Mouse (Mus musculus): ENCODE results near the gene Ccne1. TPM values are rescaled to one million over a fixed set of nuclear protein-coding genes. Genes with fewer than 3 reads are reported as not detected.

Gene Ccne1
- total and polyA plus RNA-seq, 3 experiments, result 43.7 to 109 (median 70.0) TPM

- H3K4me2 ChIP-seq (ENCODE audit: insufficient read depth, low read depth, poor library complexity, severe bottlenecking), result no peak overlapping the region
- no peaks in the 10 kb centered on the region for H3K36me3 ChIP-seq (replicated peaks in 1 of 2; ENCODE audit: control insufficient read depth in 1 of 2, insufficient read depth in 1 of 2, low read length in 1 of 2)
- H3K9ac ChIP-seq (ENCODE audit: insufficient read depth, low read depth), result no peak overlapping the region
- no peak overlapping the region for H3K27ac ChIP-seq (ENCODE audit: insufficient read depth, low read depth)
- H3K27me3 ChIP-seq (replicated peaks), result peaks cover 3% of the 10 kb centered on the region
- H3K79me2 ChIP-seq (replicated peaks; ENCODE audit: control insufficient read depth, extremely low read depth, insufficient read depth, poor library complexity, severe bottlenecking), result no peaks in the 10 kb centered on the region
- dilution Hi-C loops (cut with MboI; ENCODE audit: extremely low pct_ligation_motif_present, extremely low pct_unique_long_range_greater_than_20kb, low sequenced_read_pairs) (no loop called here), in situ Hi-C loops (cut with MboI; ENCODE audit: low pct_ligation_motif_present, low pct_unique_long_range_greater_than_20kb, low sequenced_read_pairs) (no loop called here)
- peaks cover 2% of the 10 kb centered on the region in 2 experiments; a peak in 1 of 4 replicates for H3K4me1 ChIP-seq (ENCODE audit: control insufficient read depth in 1 of 2, insufficient read depth in 2 of 2)
- TF ChIP-seq RAD21 (IDR thresholded peaks at IDR 0.05; ENCODE audit: low read depth, low read length), result no peak
- no peak for TF ChIP-seq GABPA (IDR thresholded peaks at IDR 0.05; ENCODE audit: insufficient replicate concordance, low read depth, low read length)
- TF ChIP-seq MAFK (IDR thresholded peaks at IDR 0.05; ENCODE audit: insufficient replicate concordance, low read length), result no peak
- no peak for TF ChIP-seq JUN (IDR thresholded peaks at IDR 0.05; ENCODE audit: insufficient read depth, low read depth, low read length)
- TF ChIP-seq ZNF384 (IDR thresholded peaks at IDR 0.05; ENCODE audit: low read depth, low read length), result no peak
- H3K4me3 ChIP-seq (replicated peaks in 1 of 3; ENCODE audit: low read depth in 2 of 3, low read length in 2 of 3, poor library complexity in 1 of 3), result no peak overlapping the region
- DNase-seq (ENCODE audit: extremely low read depth), result no peak
- no peaks in the 10 kb centered on the region for H3K9me3 ChIP-seq (replicated peaks; ENCODE audit: low read length)
These were observed 51.3 kb downstream of the Ccne1 start for GRCm38 (mm10) chr7:38055996-38056395.

DNA sequence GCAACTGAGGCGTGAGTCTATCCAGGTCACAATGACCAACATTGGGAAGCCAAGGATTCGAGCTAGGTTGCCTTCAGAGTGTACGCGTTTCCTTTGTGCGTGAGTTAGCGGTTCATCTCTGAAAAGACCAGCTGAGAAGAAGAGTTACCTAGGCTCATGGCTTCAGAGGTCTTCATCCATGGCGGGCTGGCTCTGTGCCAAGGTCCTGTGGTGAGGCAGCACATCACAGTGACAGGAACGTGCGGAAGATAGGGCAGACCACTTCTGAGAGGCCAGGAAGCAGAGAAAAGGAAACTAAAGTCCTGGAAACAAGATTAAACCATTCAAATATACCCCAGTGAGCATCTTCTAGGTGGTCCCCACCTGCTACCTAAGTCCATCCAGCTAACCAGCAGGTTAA is 53.1 kb downstream of the Ccne1 start:
- in situ Hi-C loops (cut with MboI; ENCODE audit: low pct_ligation_motif_present, low pct_unique_long_range_greater_than_20kb, low sequenced_read_pairs), result no loop called here

More for the DNA sequence above, 53.1 kb downstream of the Ccne1 start:
- H3K9me3 ChIP-seq (replicated peaks; ENCODE audit: low read length), result no peaks in the 10 kb centered on the region
- H3K27me3 ChIP-seq (replicated peaks), result peaks cover 3% of the 10 kb centered on the region
- no peak overlapping the region for H3K9ac ChIP-seq (ENCODE audit: insufficient read depth, low read depth)
- no peaks in the 10 kb centered on the region for H3K4me1 ChIP-seq (ENCODE audit: control insufficient read depth in 1 of 2, insufficient read depth in 2 of 2)
- TF ChIP-seq IRF4 (IDR thresholded peaks at IDR 0.05; ENCODE audit: low read depth, low read length) (no peak), ZMIZ1 (IDR thresholded peaks at IDR 0.05; ENCODE audit: low read depth, low read length) (no peak), MAZ (IDR thresholded peaks at IDR 0.05; ENCODE audit: low read depth, low read length) (no peak), MAX (IDR thresholded peaks at IDR 0.05; ENCODE audit: low read length) (no peak), PAX5 (IDR thresholded peaks at IDR 0.05; ENCODE audit: low read length) (no peak), CTCF (conservative IDR thresholded peaks at IDR 0.05 in 1 of 2, IDR thresholded peaks at IDR 0.05 in 1 of 2; ENCODE audit: low read depth in 2 of 2, low read length in 2 of 2) (no peak), MYC (IDR thresholded peaks at IDR 0.05; ENCODE audit: low read depth, low read length) (no peak), CHD2 (IDR thresholded peaks at IDR 0.05; ENCODE audit: low read length) (no peak), NRF1 (IDR thresholded peaks at IDR 0.05; ENCODE audit: low read depth, low read length) (no peak), MAFK (IDR thresholded peaks at IDR 0.05; ENCODE audit: insufficient replicate concordance, low read length) (no peak), RAD21 (IDR thresholded peaks at IDR 0.05; ENCODE audit: low read depth, low read length) (no peak), KAT2A (IDR thresholded peaks at IDR 0.05; ENCODE audit: insufficient replicate concordance, low read length) (no peak), HCFC1 (IDR thresholded peaks at IDR 0.05; ENCODE audit: low read depth, low read length) (no peak), MEF2A (IDR thresholded peaks at IDR 0.05; ENCODE audit: borderline replicate concordance, low read depth, low read length) (no peak)
- dilution Hi-C loops (cut with MboI; ENCODE audit: extremely low pct_ligation_motif_present, extremely low pct_unique_long_range_greater_than_20kb, low sequenced_read_pairs), result no loop called here
- H3K4me2 ChIP-seq (ENCODE audit: insufficient read depth, low read depth, poor library complexity, severe bottlenecking), result no peak overlapping the region
- H3K79me2 ChIP-seq (replicated peaks; ENCODE audit: control insufficient read depth, extremely low read depth, insufficient read depth, poor library complexity, severe bottlenecking), result no peaks in the 10 kb centered on the region
- H3K4me3 ChIP-seq (replicated peaks in 1 of 3; ENCODE audit: low read depth in 2 of 3, low read length in 2 of 3, poor library complexity in 1 of 3), result no peak overlapping the region
- H3K36me3 ChIP-seq (replicated peaks in 1 of 2; ENCODE audit: control insufficient read depth in 1 of 2, insufficient read depth in 1 of 2, low read length in 1 of 2), result no peaks in the 10 kb centered on the region
- DNase-seq (ENCODE audit: extremely low read depth), result no peak
- no peak overlapping the region for H3K27ac ChIP-seq (ENCODE audit: insufficient read depth, low read depth)

Other genes starting within 250 kb of the Ccne1 start
- gene Uri1, start 84.0 kb downstream of the Ccne1 start, total RNA-seq (2012; rRNA removed), result 30.7 and 37.1 TPM in 2 replicates
- gene Uri1, start 84.0 kb downstream of the Ccne1 start, total RNA-seq (2014; rRNA removed), result 53.1 and 53.3 TPM in 2 replicates
- gene Uri1, start 84.0 kb downstream of the Ccne1 start, polyA plus RNA-seq (2012; ENCODE audit: insufficient read length, low read depth), result 41.4 and 50.1 TPM in 2 replicates
- 7.4 and 8.1 TPM in 2 replicates for gene 1600014C10Rik, start 75.7 kb upstream of the Ccne1 start, total RNA-seq (2012; rRNA removed)
- gene 1600014C10Rik, start 75.7 kb upstream of the Ccne1 start, total RNA-seq (2014; rRNA removed), result 9.7 and 10.3 TPM in 2 replicates
- 9.4 and 10.6 TPM in 2 replicates for gene 1600014C10Rik, start 75.7 kb upstream of the Ccne1 start, polyA plus RNA-seq (2012; ENCODE audit: insufficient read length, low read depth)
- 0.59 and 0.72 TPM in 2 replicates for gene Plekhf1, start 120.5 kb upstream of the Ccne1 start, total RNA-seq (2012; rRNA removed)
- gene Plekhf1, start 120.5 kb upstream of the Ccne1 start, total RNA-seq (2014; rRNA removed), result 0.16 and 0.24 TPM in 2 replicates
- 0.12 TPM in 1 of 2 replicates, not detected in the other for gene Plekhf1, start 120.5 kb upstream of the Ccne1 start, polyA plus RNA-seq (2012; ENCODE audit: insufficient read length, low read depth)
- 33.5 and 39.7 TPM in 2 replicates for gene Pop4, start 163.9 kb upstream of the Ccne1 start, total RNA-seq (2012; rRNA removed)
- gene Pop4, start 163.9 kb upstream of the Ccne1 start, total RNA-seq (2014; rRNA removed), result 64.0 and 73.8 TPM in 2 replicates
- 50.5 and 63.0 TPM in 2 replicates for gene Pop4, start 163.9 kb upstream of the Ccne1 start, polyA plus RNA-seq (2012; ENCODE audit: insufficient read length, low read depth)